Mouse (Mus musculus): Measurements from ENCODE around the gene Casq2. TPM values are rescaled to one million over a fixed set of nuclear protein-coding genes. Genes with fewer than 3 reads are reported as not detected.

Casq2 gene
- total and polyA plus RNA-seq, 3 experiments, result not detected

DNA sequence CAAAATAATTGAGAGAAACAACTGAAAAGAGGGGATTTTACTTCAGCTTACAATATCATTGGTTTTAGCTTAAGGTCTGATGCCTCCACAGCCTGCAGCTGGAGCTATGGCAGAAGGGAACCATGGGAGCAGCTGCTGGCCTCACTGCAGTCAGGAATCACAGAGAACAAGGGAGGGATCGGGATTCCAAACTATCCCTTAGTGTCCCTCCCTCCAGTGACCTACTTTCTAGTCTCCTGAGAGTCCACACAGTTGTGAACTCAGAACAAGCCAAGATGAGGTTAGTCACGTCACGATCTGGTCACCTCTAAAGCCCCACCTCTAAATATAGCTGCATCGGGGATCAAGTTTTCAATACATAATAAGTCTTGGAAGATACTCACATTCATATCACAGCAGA lies 61.0 kb downstream of the Casq2 start:
- DNase-seq (ENCODE audit: low read depth, low spot score), result no peak
- Histone ChIP-seq H3K9ac (ENCODE audit: control insufficient read depth, low read depth, low read length, poor library complexity, severe bottlenecking) (no peak overlapping the region), H3K27me3 (ENCODE audit: control insufficient read depth in 1 of 2, insufficient read depth in 2 of 2, low read length in 2 of 2) (no peaks in the 10 kb centered on the region), H3K79me2 (ENCODE audit: control insufficient read depth, insufficient read depth, low read length, poor library complexity) (no peaks in the 10 kb centered on the region), H3K36me3 (ENCODE audit: control insufficient read depth in 1 of 2, insufficient read depth in 2 of 2, low read length in 2 of 2) (no peaks in the 10 kb centered on the region), H3K9me3 (replicated peaks; ENCODE audit: insufficient read depth, low read length) (no peaks in the 10 kb centered on the region), H3K4me3 (ENCODE audit: control insufficient read depth in 1 of 2, insufficient read depth in 1 of 2, low read depth in 2 of 2, low read length in 2 of 2) (no peak overlapping the region), H3K4me1 (ENCODE audit: control insufficient read depth in 1 of 2, insufficient read depth in 2 of 2, low read length in 2 of 2) (no peaks in the 10 kb centered on the region), H3K27ac (ENCODE audit: control insufficient read depth, low read depth, low read length) (no peak overlapping the region)
- no peak for TF ChIP-seq ZMIZ1 (IDR thresholded peaks at IDR 0.05; ENCODE audit: low read depth, low read length)
- TF ChIP-seq MAX (IDR thresholded peaks at IDR 0.05; ENCODE audit: low read length), result no peak
- no peak for TF ChIP-seq RAD21 (IDR thresholded peaks at IDR 0.05; ENCODE audit: low read depth, low read length)
- TF ChIP-seq POLR2AphosphoS5 (IDR thresholded peaks at IDR 0.05; ENCODE audit: borderline replicate concordance, low read depth, low read length), result no peak
- no peak for TF ChIP-seq BHLHE40 (IDR thresholded peaks at IDR 0.05; ENCODE audit: borderline replicate concordance, low read depth, low read length)
- TF ChIP-seq GATA1 (IDR thresholded peaks at IDR 0.05; ENCODE audit: low read depth, low read length), result no peak
- no peak for TF ChIP-seq ELF1 (IDR thresholded peaks at IDR 0.05; ENCODE audit: low read depth, low read length)
- no peak for TF ChIP-seq UBTF (IDR thresholded peaks at IDR 0.05; ENCODE audit: borderline replicate concordance, insufficient read depth, low read depth, low read length)
- no peak for TF ChIP-seq MYC (IDR thresholded peaks at IDR 0.05; ENCODE audit: low read depth, low read length)
- no peak for TF ChIP-seq CTCF (IDR thresholded peaks at IDR 0.05 in 2 of 3, conservative IDR thresholded peaks at IDR 0.05 in 1 of 3; ENCODE audit: control insufficient read depth in 1 of 3, insufficient read depth in 1 of 3, low read depth in 2 of 3, low read length in 3 of 3, poor library complexity in 1 of 3, severe bottlenecking in 1 of 3)
- TF ChIP-seq MYB (IDR thresholded peaks at IDR 0.05; ENCODE audit: low read depth, low read length), result no peak
- no peak for TF ChIP-seq ZKSCAN1 (IDR thresholded peaks at IDR 0.05; ENCODE audit: low read depth, low read length)
- TF ChIP-seq MEF2A (IDR thresholded peaks at IDR 0.05; ENCODE audit: extremely low read depth, insufficient replicate concordance, low read depth, low read length, poor library complexity, severe bottlenecking), result no peak
- TF ChIP-seq SMC3 (IDR thresholded peaks at IDR 0.05; ENCODE audit: low read depth, low read length), result no peak
- no peak for TF ChIP-seq HCFC1 (IDR thresholded peaks at IDR 0.05; ENCODE audit: low read depth, low read length)
- no peak for TF ChIP-seq TCF12 (IDR thresholded peaks at IDR 0.05; ENCODE audit: low read depth, low read length)
- TF ChIP-seq TAL1 (IDR thresholded peaks at IDR 0.05; ENCODE audit: low read length), result no peak
- no peak for TF ChIP-seq MAFK (IDR thresholded peaks at IDR 0.05; ENCODE audit: borderline replicate concordance, low read depth, low read length)
- TF ChIP-seq JUND (IDR thresholded peaks at IDR 0.05; ENCODE audit: low read depth, low read length), result no peak

DNA sequence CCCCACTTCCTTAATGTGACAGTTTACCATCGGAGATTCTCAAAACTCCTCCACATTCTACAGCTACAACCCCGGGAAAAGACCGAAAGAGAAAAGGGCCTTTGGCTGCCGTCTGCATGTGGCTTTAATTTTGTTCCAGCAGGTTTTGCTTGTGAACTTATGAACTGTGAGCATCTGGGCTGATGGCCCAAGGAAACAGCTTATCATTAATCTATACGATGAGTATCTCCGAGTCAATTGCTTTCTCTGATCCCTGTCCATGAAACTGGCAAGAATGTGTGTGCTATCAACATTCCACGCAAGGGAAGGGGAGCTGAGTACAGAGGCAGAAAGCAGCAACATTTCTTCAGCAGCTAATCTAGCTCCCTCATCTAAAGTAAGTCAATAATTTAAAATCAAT lies 63.7 kb downstream of the Casq2 start:
- TF ChIP-seq KAT2A (conservative IDR thresholded peaks at IDR 0.05; ENCODE audit: low read depth, low read length) (no peak), TBP (IDR thresholded peaks at IDR 0.05; ENCODE audit: low read depth, low read length) (no peak), MYC (IDR thresholded peaks at IDR 0.05; ENCODE audit: low read depth, low read length) (no peak)
- Histone ChIP-seq H3K4me3 (ENCODE audit: control insufficient read depth in 1 of 2, insufficient read depth in 1 of 2, low read depth in 2 of 2, low read length in 2 of 2) (no peak overlapping the region), H3K27me3 (ENCODE audit: control insufficient read depth in 1 of 2, insufficient read depth in 2 of 2, low read length in 2 of 2) (no peaks in the 10 kb centered on the region), H3K4me1 (ENCODE audit: control insufficient read depth in 1 of 2, insufficient read depth in 2 of 2, low read length in 2 of 2) (no peaks in the 10 kb centered on the region), H3K79me2 (ENCODE audit: control insufficient read depth, insufficient read depth, low read length, poor library complexity) (no peaks in the 10 kb centered on the region), H3K27ac (ENCODE audit: control insufficient read depth, low read depth, low read length) (no peak overlapping the region), H3K9ac (ENCODE audit: control insufficient read depth, low read depth, low read length, poor library complexity, severe bottlenecking) (no peak overlapping the region), H3K9me3 (replicated peaks; ENCODE audit: insufficient read depth, low read length) (no peaks in the 10 kb centered on the region), H3K36me3 (ENCODE audit: control insufficient read depth in 1 of 2, insufficient read depth in 2 of 2, low read length in 2 of 2) (no peaks in the 10 kb centered on the region)
- DNase-seq (ENCODE audit: low read depth, low spot score), result no peak

Data from MEL (cell line).